Mouse (Mus musculus) spleen, embryonic (tissue): ENCODE data around the gene Twnk.

Source experiments
- CTCF ChIA-PET: fragments of 350-600 bp; sonication (Branson Sonifier 250); formaldehyde crosslinking; loops from one replicate; lab custom pipeline; 2022; lab: Charles Lee

Twnk gene

DNA sequence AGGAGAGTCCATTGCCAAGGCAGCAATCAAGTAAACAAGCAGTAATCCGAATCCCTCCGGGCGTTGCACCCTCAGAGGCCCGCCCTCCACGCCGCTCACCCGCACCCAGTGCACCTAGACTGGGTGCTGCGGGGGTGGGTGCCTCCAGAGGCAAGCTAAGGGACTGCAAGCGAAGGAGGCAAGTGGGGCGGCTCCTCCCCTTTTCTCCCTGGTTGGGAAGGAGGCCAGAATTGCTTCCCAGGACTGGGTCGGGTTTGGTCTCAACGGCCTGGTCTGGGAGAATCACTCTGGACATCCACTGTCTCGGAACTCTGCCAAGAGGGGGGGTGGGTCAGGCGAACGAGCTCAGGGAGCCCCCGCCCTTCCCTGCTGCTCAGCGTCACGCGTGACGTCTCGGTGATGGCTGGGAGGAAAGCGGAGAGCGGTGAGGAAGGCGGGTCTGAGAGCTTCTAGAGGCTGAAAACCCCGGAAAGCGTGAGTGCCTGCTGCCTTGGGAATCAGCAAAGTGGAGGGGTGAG, 42.0 kb downstream of the Twnk start, which contains the start of gene Sfxn3:
Gene Sfxn3, plus strand, starts transcription at position 87 of the 518 bp plus-strand sequence.
- CTCF ChIA-PET, result interaction anchor here (0.8 to 1.6 kb wide), 3 partner anchors 10 to 21 kb away, joined by 4 to 7 read pairs (median 6); no protein-coding TSS in a partner anchor

- CTCF ChIA-PET, result interaction anchor here (0.8 to 1.6 kb wide), 3 partner anchors 10 to 21 kb away, joined by 4 to 7 read pairs (median 6); no protein-coding TSS in a partner anchor
Measured at GRCm38 (mm10) chr19:45047935-45048643, 42.6 kb downstream of the Twnk start.

DNA sequence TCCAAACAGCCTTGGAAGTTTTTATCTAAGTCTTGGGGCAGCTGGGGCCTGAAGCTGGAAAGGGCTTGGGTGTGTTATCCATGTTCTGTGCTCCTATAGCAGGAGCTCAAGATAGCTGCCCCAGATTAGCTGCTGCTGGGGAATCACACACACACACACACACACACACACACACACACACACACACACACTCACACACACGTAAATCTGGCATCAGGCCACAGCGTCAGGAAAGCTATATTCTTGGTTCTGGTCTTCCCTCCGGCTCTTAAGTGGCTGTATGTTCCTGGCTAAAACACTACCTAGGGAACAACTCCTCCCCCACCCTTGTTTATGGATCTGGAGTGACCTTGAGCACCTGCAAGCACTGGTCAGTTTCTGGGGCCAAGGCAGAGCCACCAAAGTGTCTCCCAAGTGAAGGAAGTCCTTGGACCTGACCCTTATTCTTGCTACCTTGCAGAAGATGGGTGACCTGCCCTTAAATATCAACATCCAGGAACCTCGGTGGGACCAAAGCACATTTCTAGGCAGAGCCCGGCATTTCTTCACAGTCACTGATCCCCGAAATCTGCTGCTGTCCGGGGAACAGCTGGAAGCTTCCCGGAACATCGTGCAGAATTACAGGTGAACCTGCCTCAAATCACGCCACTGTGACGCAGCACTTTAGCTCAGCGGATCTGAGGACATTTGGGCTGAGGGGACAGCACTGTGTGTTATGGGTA, 43.3 kb downstream of the Twnk start:
- CTCF ChIA-PET, result no interaction called here

GRCm38 (mm10) chr19:45049523-45049922, 44.1 kb downstream of the Twnk start:
- CTCF ChIA-PET, result no interaction called here

DNA sequence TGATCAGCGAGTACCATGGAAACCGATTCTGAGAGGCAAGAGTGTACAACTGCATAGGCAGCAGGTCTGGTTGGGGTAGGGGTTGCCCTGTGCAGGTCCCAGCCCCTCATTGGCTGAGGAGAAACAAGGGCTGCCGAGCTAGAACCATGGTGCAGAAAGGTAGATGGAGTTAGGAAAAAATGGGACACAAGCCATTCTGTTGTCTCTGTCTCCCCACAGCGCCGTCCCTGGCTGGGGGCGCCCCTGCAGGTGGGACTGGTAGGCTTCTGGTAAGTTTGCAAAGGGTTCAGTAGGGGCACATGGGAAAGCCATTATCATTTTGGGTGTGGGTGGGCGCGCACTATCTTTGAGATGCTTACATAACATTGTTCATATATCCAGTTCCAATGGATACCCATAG, 48.0 kb downstream of the Twnk start:
- CTCF ChIA-PET, result no interaction called here

- CTCF ChIA-PET, result interaction anchor here (0.6 kb wide), 3 partner anchors 38 to 1550 kb away, joined by 3 to 4 read pairs (median 3); no protein-coding TSS in a partner anchor
Measured at GRCm38 (mm10) chr19:45054892-45055690, 49.6 kb downstream of the Twnk start.

DNA sequence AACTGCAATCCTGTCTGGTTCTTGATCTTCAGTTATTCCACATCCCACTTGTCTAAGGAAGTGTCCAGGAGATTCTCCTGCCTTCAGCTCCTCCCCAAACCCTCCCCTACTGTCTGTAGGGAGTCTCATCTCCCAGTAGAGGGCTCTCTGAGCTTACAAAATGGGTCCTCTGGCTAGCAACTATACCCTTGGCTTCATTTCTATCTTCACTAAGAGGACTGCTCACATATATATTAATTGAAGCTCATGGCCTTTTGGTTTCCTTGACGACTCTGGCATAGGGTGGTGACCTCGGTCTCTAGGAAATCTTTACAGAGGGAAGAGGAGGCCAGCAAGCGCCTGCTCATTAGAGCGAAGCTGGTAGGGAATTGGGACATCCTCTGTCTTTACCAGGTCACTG, 50.9 kb downstream of the Twnk start:
- CTCF ChIA-PET, result interaction anchor here (0.8 kb wide), 1 partner anchor 13 kb away, joined by 3 read pairs; no protein-coding TSS in a partner anchor

GRCm38 (mm10) chr19:45056908-45057698, 51.6 kb downstream of the Twnk start:
- CTCF ChIA-PET, result interaction anchor here (0.5 to 2.4 kb wide), 8 partner anchors 10 to 706 kb away, joined by 3 to 9 read pairs (median 4); partner anchors contain the start of genes Kazald1, Sfxn3 and Twnk

DNA sequence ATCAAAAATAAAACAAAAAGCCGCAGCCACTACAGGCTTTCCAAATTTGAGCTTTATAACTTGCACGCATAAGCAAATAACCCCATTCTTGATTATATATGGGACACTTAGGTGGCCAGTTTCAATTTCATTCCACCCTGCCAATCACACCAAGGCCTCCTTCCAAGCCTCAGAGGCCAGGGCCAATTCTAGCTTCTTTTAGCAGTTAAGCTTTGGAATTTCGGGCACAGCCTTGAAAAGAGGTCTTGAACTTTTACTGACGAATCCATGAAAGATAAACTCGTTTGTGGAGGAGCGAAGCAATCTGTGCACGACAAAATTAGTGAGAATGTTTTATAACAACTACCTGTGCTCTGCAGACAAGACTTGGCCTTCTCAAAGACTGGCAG, 52.3 kb downstream of the Twnk start:
- CTCF ChIA-PET, result interaction anchor here (1.0 to 2.4 kb wide), 5 partner anchors 10 to 52 kb away, joined by 3 to 9 read pairs (median 3); partner anchors contain the start of genes Kazald1, Sfxn3 and Twnk

GRCm38 (mm10) chr19:45058113-45058839, 52.8 kb downstream of the Twnk start:
- CTCF ChIA-PET, result interaction anchor here (0.7 to 2.4 kb wide), 6 partner anchors 11 to 84 kb away, joined by 3 to 9 read pairs (median 4); partner anchors contain the start of genes Kazald1, Sfxn3 and Twnk

DNA sequence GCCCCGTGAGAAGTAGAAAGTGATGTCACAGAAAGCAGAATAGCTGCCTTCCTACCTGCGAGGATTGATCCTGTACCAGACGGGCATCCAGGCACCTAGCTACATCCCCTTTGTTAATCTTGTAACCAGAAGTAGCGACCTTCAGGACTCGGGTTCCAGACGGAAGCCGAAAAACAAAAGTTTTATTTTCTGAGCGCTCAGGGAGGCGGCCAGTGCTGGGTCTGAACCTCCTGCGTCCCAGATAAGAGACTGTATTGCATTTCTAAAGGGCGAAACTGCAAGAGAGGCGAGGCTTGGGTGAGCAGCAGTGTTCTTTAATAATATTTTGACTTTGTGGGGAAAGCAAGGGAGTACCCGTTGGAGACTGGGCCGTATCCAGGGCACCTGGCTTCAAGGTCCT, 53.4 kb downstream of the Twnk start:
- CTCF ChIA-PET, result interaction anchor here (0.7 to 2.4 kb wide), 2 partner anchors 16 to 85 kb away, joined by 4 to 9 read pairs; partner anchors contain the start of gene Kazald1
